Mouse (Mus musculus) lung, embryonic 14.5 days (tissue): ENCODE measurements around the gene Itpkb. TPM values are rescaled to one million over a fixed set of nuclear protein-coding genes. Genes with fewer than 3 reads are reported as not detected.

Experiments
- ATAC-seq: fragments of 200-750 bp; cut with Nextera tagmentation; 2 replicates; pipeline ENCODE4 v1.8.0; 2017; ENCODE audit warnings: mild to moderate bottlenecking, moderate TSS enrichment, moderate library complexity; ENCODE audit not compliant: insufficient read depth
- DNase-seq: peaks from one replicate; pipeline ENCODE4 v3.0.0-alpha.2; 2015
- H3K27ac ChIP-seq: fragments of 300-500 bp; sonication (generic); 2 replicates; pipeline ENCODE4 v1.5.1; 2014; ENCODE audit warnings: low read depth, mild to moderate bottlenecking, moderate library complexity
- H3K27me3 ChIP-seq: fragments of 300-500 bp; sonication (generic); 2 replicates; pipeline ENCODE4 v1.6.1; 2014; ENCODE audit warnings: low read length, control low read depth; ENCODE audit not compliant: insufficient read depth
- H3K36me3 ChIP-seq: fragments of 300-500 bp; sonication (generic); 2 replicates; pipeline ENCODE4 v1.6.1; 2014; ENCODE audit warnings: control low read depth; ENCODE audit not compliant: insufficient read depth
- H3K4me1 ChIP-seq: fragments of 300-500 bp; sonication (generic); 2 replicates; pipeline ENCODE4 v1.6.1; 2014; ENCODE audit warnings: antibody characterized with exemption, control low read depth; ENCODE audit not compliant: insufficient read depth
- H3K4me2 ChIP-seq: fragments of 300-500 bp; sonication (generic); 2 replicates; pipeline ENCODE4 v1.6.1; 2014; ENCODE audit warnings: mild to moderate bottlenecking
- H3K4me3 ChIP-seq: fragments of 300-500 bp; sonication (generic); 2 replicates; pipeline ENCODE4 v1.5.1; 2014; ENCODE audit warnings: low read depth, low read length
- H3K9ac ChIP-seq: fragments of 300-500 bp; sonication (generic); 2 replicates; pipeline ENCODE4 v1.6.1; 2014
- H3K9me3 ChIP-seq: fragments of 300-500 bp; sonication (generic); 2 replicates; pipeline ENCODE4 v1.6.1; 2016; ENCODE audit warnings: low read depth, low read length, control low read depth
- CTCF ChIP-seq: IDR thresholded peaks from 2 replicates; pipeline ENCODE4 v1.5.1; 2016; ENCODE audit warnings: antibody characterized with exemption, low read depth
- WGBS: fragments of 180-500 bp; shearing (Covaris S2); extraction: QIAGEN DNeasy Blood & Tissue Kit; methylation state at CpG from one replicate; pipeline ENCODE4 v1.1.7; 2014; 5-methylcytosine and 5-hydroxymethylcytosine counted together
- polyA plus RNA-seq: library from polyadenylated mRNA; unstranded; fragments of >200 nt; fragmentation: Nextera tagmentation; extraction: Ambion mirVana; gene quantifications from 2 replicates; pipeline ENCODE4 v1.2.1, GENCODE M21; 2014

Itpkb gene
- polyA plus RNA-seq, 1 experiment from 2014 or later = 9.0 TPM

- peak overlapping the region; percentile 50 for H3K4me2 ChIP-seq
Observed at GRCm38 (mm10) chr1:180404706-180405105, 74.4 kb downstream of the Itpkb start.

GRCm38 (mm10) chr1:180405576-180406335 is 75.5 kb downstream of the Itpkb start:
- no peaks in the 10 kb centered on the region for H3K27me3 ChIP-seq
- WGBS = 76% methylated on average over 9 of the region's 9 CpGs
- peak overlapping the region; percentile 15; the same call in 1 of the 2 replicates for H3K27ac ChIP-seq
- no peaks in the 10 kb centered on the region for H3K9me3 ChIP-seq
- no peak for ATAC-seq
- no peak overlapping the region for H3K9ac ChIP-seq
- no peaks in the 10 kb centered on the region for H3K36me3 ChIP-seq
- H3K4me1 ChIP-seq = peaks cover 37% of the 10 kb centered on the region
- H3K4me2 ChIP-seq = no peak overlapping the region
- H3K4me3 ChIP-seq = no peak overlapping the region
- TF ChIP-seq CTCF = no peak
- no peak for DNase-seq

More at GRCm38 (mm10) chr1:180404706-180405105, 74.4 kb downstream of the Itpkb start:
- Histone ChIP-seq H3K27me3 (no peaks in the 10 kb centered on the region), H3K27ac (peak overlapping the region; percentile 97), H3K4me1 (peaks cover 37% of the 10 kb centered on the region), H3K36me3 (no peaks in the 10 kb centered on the region), H3K4me3 (no peak overlapping the region), H3K9ac (no peak overlapping the region), H3K9me3 (no peaks in the 10 kb centered on the region)
- WGBS = 81% methylated on average over 3 of the region's 3 CpGs
- DNase-seq (no peak), ATAC-seq (no peak)
- TF ChIP-seq CTCF = no peak

GRCm38 (mm10) chr1:180406336-180407035 is 76.2 kb downstream of the Itpkb start:
- H3K9me3 ChIP-seq = no peaks in the 10 kb centered on the region
- no peaks in the 10 kb centered on the region for H3K27me3 ChIP-seq
- 70% methylated on average over 11 of the region's 11 CpGs for WGBS
- TF ChIP-seq CTCF = no peak
- H3K27ac ChIP-seq = 0 out of 2 replicates have a peak overlapping the region, but pooled peaks have one; percentile 4
- ATAC-seq (no peak), DNase-seq (no peak)
- no peak overlapping the region for H3K4me3 ChIP-seq
- peaks cover 33% of the 10 kb centered on the region for H3K4me1 ChIP-seq
- no peaks in the 10 kb centered on the region for H3K36me3 ChIP-seq
- H3K9ac ChIP-seq = no peak overlapping the region
- no peak overlapping the region for H3K4me2 ChIP-seq

DNA sequence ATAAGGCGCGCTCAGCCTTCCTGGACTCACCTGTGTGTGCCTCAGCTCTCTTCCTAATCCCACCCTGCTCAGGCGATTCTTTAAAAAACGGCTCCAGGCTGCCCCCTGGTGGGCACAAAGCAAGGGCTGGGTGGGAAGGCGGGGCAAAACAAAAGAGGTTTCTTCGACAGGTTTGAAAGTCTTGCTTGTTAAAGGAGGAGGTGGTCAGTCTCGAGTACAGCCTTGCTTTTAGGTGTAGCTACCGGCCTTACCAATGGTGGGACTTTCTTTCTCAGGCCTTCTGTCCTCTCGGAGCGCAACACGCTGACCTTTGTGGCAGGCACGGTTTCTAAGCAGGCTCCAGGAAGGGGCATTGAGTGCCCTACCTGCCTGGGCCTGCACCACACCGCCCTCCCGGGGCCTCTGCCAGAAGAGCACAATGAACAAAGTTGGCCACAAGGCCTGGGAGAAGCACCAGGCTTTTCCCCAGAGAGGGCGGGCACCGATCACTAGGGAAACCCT is 76.9 kb downstream of the Itpkb start:
- peak; percentile 86 for DNase-seq
- H3K9me3 ChIP-seq = no peaks in the 10 kb centered on the region
- ATAC-seq = peak; percentile 48

GRCm38 (mm10) chr1:180407727-180408719 is 77.7 kb downstream of the Itpkb start:
- Histone ChIP-seq H3K27ac (peak overlapping the region; percentile 58; the same call in 1 of the 2 replicates), H3K9ac (no peak overlapping the region), H3K4me3 (no peak overlapping the region), H3K4me1 (peaks cover 23% of the 10 kb centered on the region), H3K4me2 (no peak overlapping the region), H3K27me3 (no peaks in the 10 kb centered on the region), H3K36me3 (peaks cover under 1% of the 10 kb centered on the region; the same call in 1 of the 2 replicates), H3K9me3 (no peaks in the 10 kb centered on the region)
- DNase-seq (no peak), ATAC-seq (no peak)
- no peak for TF ChIP-seq CTCF
- WGBS = 65% methylated on average over 18 of the region's 18 CpGs

More for the DNA sequence above, 76.9 kb downstream of the Itpkb start:
- Histone ChIP-seq H3K27me3 (no peaks in the 10 kb centered on the region), H3K4me3 (no peak overlapping the region), H3K36me3 (no peaks in the 10 kb centered on the region), H3K4me1 (peaks cover 28% of the 10 kb centered on the region), H3K4me2 (peak overlapping the region; percentile 42), H3K27ac (peak overlapping the region; percentile 58), H3K9ac (no peak overlapping the region)
- peak; percentile 78 for TF ChIP-seq CTCF
- WGBS = 17% methylated on average over 16 of the region's 16 CpGs

DNA sequence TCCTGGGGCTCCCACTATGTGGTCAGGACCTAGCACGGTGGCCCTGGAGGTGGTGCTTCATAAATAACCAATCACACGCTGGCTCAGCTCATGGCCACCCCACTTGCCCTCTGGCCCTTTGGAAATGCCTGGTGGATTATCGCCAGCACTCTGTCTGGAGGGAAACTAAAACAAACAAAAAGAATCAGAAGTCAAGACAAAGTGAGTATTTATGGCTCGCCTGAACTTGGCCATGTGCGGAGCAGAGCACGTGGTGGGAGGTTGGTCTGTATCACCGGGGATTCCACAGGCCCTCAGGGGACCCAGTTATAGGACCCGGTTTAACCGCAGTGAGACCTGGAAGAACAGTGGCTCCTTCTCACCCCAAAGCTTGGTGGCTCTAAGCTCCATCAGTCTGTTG is 78.5 kb downstream of the Itpkb start:
- no peak for TF ChIP-seq CTCF
- Histone ChIP-seq H3K27me3 (no peaks in the 10 kb centered on the region), H3K27ac (no peak overlapping the region), H3K4me3 (no peak overlapping the region), H3K4me2 (no peak overlapping the region), H3K9ac (no peak overlapping the region), H3K9me3 (no peaks in the 10 kb centered on the region), H3K4me1 (peaks cover 15% of the 10 kb centered on the region), H3K36me3 (peaks cover 8% of the 10 kb centered on the region; the same call in 1 of the 2 replicates)
- DNase-seq (no peak), ATAC-seq (no peak; the same call in 1 of the 2 replicates)
- 17% methylated on average over 9 of the region's 9 CpGs for WGBS
